Comparison of ENCODE assay signal across 31 mouse cellular contexts in the genomic region with DNA sequence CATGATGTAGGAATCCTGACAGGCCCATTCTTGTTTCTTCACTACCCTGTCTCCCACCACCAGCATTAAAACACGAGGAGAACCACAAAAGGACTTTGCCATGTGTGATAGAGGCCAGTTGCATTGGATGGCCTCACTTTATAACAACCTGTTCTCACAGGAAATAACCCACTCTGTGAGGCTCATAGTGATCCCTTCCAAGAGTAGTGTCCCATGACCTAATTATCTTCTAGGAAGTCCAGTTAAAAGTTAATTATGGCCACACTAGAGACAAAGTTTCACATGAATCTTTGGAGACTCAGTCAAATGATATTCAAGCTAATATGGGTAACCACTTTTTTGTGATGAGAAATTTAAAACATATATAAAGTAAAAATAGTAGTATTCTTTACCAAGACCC.
"Had no signal": no experiment of that assay in that cellular context is flagged by ENCODE, and none has a peak within 500 bp of the region (broad histone marks: within the 10 kb centered on the region; RNA-seq: fewer than 3 reads in every experiment).

No protein-coding gene starts in this region.

- DNase-seq: left cerebral cortex, postnatal 4 days; liver; liver, embryonic 13.5 days; lung, adult 18-20 months; lung, adult 2 months; lung, embryonic 14.5 days; lung, postnatal 10 days; lung, postnatal 14 days; lung, postnatal 36 days; lung, postnatal 4 days; midbrain, embryonic 14.5 days had no signal

- H3K9me3 ChIP-seq: limb, embryonic 10.5 days; limb, embryonic 12.5 days; limb, embryonic 13.5 days; limb, embryonic 15.5 days; liver, embryonic 12.5 days; liver, embryonic 13.5 days; liver, embryonic 15.5 days; lung, embryonic 15.5 days; megakaryocyte, embryonic 14.5 days; midbrain, embryonic 10.5 days; midbrain, embryonic 12.5 days; midbrain, embryonic 13.5 days; midbrain, embryonic 15.5 days; neural tube, embryonic 12.5 days had no signal

- H3K4me3 ChIP-seq: limb, embryonic 10.5 days; limb, embryonic 12.5 days; limb, embryonic 13.5 days; limb, embryonic 15.5 days; liver, embryonic 12.5 days; liver, embryonic 13.5 days; liver, embryonic 15.5 days; lung, embryonic 15.5 days; megakaryocyte, embryonic 14.5 days; midbrain, embryonic 10.5 days; midbrain, embryonic 12.5 days; midbrain, embryonic 13.5 days; midbrain, embryonic 15.5 days; myocyte; neural tube, embryonic 12.5 days had no signal

- H3K4me1 ChIP-seq: limb, embryonic 10.5 days; limb, embryonic 12.5 days; limb, embryonic 13.5 days; limb, embryonic 15.5 days; liver, embryonic 12.5 days; liver, embryonic 13.5 days; liver, embryonic 15.5 days; lung, embryonic 15.5 days; megakaryocyte, embryonic 14.5 days; midbrain, embryonic 10.5 days; midbrain, embryonic 12.5 days; midbrain, embryonic 13.5 days; midbrain, embryonic 15.5 days; neural tube, embryonic 12.5 days had no signal

- H3K4me2 ChIP-seq: limb, embryonic 12.5 days; limb, embryonic 13.5 days; limb, embryonic 15.5 days; liver, embryonic 11.5 days; liver, embryonic 12.5 days; liver, embryonic 13.5 days; liver, embryonic 15.5 days; lung, embryonic 14.5 days; lung, embryonic 15.5 days; midbrain, embryonic 11.5 days; midbrain, embryonic 12.5 days; midbrain, embryonic 13.5 days; midbrain, embryonic 15.5 days; neural tube, embryonic 12.5 days had no signal

- H3K36me3 ChIP-seq: limb, embryonic 10.5 days; limb, embryonic 12.5 days; limb, embryonic 13.5 days; limb, embryonic 15.5 days; liver, embryonic 12.5 days; liver, embryonic 13.5 days; liver, embryonic 15.5 days; lung, embryonic 15.5 days; midbrain, embryonic 10.5 days; midbrain, embryonic 12.5 days; midbrain, embryonic 13.5 days; midbrain, embryonic 15.5 days; neural tube, embryonic 12.5 days had no signal

- H3K9ac ChIP-seq: limb, embryonic 12.5 days; limb, embryonic 13.5 days; limb, embryonic 15.5 days; liver, embryonic 12.5 days; liver, embryonic 13.5 days; liver, embryonic 14.5 days; liver, embryonic 15.5 days; lung, embryonic 14.5 days; lung, embryonic 15.5 days; midbrain, embryonic 12.5 days; midbrain, embryonic 13.5 days; midbrain, embryonic 15.5 days; neural tube, embryonic 12.5 days had no signal

- ATAC-seq: liver, embryonic 12.5 days; lung, postnatal 0 days; midbrain, embryonic 13.5 days; midbrain, embryonic 15.5 days; midbrain, embryonic 16.5 days had no signal

- H3K27me3 ChIP-seq: limb, embryonic 12.5 days; limb, embryonic 13.5 days; limb, embryonic 15.5 days; liver, embryonic 12.5 days; liver, embryonic 13.5 days; liver, embryonic 15.5 days; lung, embryonic 15.5 days; megakaryocyte, embryonic 14.5 days; midbrain, embryonic 12.5 days; midbrain, embryonic 13.5 days; midbrain, embryonic 15.5 days; neural tube, embryonic 12.5 days had no signal

- H3K27ac ChIP-seq: limb, embryonic 10.5 days; limb, embryonic 12.5 days; limb, embryonic 13.5 days; limb, embryonic 15.5 days; liver, embryonic 12.5 days; liver, embryonic 13.5 days; liver, embryonic 14.5 days; liver, embryonic 15.5 days; lung, embryonic 15.5 days; macrophage; midbrain, embryonic 10.5 days; midbrain, embryonic 12.5 days; midbrain, embryonic 13.5 days; midbrain, embryonic 15.5 days; neural tube, embryonic 12.5 days had no signal
